Mouse (Mus musculus) cerebellum, adult 9-10 months (tissue): ENCODE results near the gene Nacc1.
"Not testable (repeated sequence)": the region's sequence is repeated elsewhere in the genome, so short reads cannot be mapped to it uniquely, and the experiment has no call there.

Experiments used
- DNase-seq: peaks from one replicate; pipeline ENCODE4 v3.0.0; 2022

Gene Nacc1

DNA sequence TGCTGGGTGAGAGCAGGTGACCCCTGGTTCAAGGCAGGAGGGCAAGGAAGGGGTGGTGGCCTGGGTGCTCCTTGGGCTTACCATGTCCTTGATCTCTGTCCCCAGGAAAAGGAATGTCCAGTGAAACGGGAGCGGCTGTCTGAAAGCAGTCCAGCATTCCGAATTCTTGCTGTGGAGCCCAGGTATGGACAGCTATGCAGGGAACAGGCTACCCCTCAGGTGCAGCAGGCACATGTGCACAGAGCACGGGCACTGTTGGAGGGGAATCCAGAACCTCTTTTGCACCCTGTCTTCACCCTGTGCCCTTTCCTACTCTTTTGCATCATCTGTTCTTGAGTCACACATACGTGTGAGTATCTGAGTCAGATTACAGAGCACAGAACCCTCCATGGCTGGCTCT lies 10.6 kb upstream of the Nacc1 start:
- DNase-seq, result no peak

DNA sequence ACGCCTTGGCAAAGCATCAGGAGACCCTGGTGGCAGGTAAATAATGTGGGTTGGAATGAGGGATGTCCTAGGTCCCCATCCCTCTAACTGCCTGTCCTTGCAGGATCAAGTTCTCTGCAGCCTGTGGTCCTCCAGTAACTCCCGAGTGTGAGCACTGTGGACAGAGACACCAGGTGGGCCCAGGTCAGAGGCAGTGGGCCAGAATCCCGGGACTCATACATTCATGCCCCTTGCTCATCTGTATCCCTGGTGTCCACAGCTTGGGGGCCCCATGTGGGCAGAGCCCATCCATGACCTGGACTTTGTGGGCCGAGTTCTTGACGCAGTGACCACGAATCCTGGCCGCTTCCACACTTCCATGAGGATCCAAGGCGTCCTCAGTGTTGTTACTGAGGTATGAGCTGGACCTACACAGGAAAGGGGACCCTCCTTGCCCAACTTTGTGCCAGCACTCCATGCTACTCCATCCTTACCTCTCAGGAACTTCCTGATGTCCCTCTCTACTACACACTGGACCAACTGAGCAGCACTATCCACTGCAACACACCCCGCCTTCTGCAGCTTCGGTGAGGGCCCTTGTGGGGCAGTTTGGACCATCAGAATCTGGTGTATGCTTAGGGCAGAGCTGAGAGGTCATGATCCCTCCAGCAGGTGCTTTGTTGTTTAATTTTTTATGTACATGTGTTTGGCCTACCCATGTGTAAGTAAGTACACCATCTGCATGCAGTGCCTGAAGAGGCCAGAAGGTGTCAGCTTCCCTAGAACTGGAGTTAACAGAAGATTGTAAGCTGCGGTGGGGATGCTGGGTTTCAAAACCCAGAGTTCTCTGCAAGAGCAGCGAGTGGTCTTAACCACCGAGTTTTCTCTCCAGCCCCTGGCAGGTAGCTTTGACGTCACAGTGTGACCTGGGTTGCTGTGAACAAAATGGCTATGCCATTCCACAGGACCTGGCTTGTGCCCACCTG lies 9.8 kb upstream of the Nacc1 start:
- peak; percentile 68 for DNase-seq

DNA sequence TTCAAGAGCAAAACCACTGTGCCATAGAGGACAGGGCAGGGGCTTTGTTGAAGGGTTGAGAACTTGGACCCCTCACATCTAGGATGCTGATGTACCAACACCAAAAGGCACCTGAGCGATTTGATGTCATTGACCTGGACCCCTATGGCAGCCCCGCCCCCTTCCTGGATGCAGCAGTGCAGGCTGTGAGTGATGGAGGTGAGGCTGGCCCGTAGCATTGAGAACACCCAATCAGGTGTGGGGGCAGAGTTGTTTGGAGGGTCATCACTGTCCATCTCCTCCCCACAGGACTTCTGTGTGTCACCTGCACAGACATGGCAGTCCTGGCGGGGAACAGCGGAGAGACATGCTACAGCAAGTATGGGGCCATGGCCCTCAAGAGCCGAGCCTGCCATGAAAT lies 7.5 kb upstream of the Nacc1 start:
- DNase-seq, result no peak

DNA sequence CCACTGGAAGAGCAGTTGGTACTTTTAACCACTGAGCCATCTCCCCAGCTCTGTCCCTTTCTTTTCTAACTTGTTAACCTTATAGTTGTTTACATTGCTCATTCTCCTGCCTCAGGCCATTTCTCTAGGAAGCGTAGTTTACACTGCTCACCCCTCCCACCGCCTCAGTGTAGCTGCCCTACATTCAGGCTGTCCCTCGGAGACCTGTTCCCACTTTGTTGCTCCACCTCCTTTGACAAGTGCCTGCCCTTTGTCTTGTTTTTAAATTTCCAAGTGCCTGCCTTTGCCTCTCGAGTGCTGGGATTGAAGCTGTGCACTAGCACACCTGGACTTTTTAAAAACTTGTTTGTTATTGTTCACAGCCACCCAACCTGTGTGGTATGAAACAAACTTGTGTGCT lies 5.7 kb upstream of the Nacc1 start:
- DNase-seq, result no peak

DNA sequence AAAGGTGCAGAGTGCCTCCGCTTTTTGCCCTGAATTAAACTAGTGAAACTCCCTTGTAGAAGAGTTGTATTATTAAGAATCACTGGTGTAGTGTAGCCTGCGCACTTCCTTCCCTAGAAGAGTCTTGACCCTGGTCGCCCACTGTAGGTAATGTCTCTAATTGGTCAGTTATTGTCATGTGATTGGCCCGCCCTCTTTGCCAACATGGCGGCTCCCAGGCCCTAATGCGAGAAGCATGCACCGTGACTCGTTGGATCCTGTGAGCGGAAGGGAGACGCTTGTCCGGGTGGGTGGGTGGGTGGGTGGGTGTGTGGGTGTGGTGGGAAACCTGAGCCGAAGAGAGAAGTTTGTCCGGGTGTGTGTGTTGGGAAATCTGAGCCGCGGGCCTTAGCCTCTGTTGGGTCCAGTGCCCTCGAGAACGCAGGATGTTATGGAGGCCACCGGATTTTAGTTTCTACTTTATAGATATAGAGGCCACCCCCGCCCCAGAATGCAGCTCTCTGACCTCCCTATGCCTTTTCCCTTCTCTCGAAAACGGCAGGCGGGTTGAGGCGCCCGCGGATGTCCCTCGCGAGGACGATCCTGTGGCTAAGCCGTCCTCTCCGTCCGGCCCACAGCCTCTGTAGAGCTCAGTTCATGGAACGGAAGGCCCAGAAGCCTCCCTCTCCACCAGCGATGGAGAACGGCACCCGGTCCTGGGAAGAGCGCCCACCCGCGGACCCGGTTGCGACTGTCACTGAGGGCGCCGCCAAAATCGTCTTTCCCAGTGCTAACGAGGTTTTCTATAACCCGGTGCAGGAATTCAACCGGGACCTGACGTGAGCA lies 1.6 kb upstream of the Nacc1 start:
- peak; percentile 94 for DNase-seq

DNA sequence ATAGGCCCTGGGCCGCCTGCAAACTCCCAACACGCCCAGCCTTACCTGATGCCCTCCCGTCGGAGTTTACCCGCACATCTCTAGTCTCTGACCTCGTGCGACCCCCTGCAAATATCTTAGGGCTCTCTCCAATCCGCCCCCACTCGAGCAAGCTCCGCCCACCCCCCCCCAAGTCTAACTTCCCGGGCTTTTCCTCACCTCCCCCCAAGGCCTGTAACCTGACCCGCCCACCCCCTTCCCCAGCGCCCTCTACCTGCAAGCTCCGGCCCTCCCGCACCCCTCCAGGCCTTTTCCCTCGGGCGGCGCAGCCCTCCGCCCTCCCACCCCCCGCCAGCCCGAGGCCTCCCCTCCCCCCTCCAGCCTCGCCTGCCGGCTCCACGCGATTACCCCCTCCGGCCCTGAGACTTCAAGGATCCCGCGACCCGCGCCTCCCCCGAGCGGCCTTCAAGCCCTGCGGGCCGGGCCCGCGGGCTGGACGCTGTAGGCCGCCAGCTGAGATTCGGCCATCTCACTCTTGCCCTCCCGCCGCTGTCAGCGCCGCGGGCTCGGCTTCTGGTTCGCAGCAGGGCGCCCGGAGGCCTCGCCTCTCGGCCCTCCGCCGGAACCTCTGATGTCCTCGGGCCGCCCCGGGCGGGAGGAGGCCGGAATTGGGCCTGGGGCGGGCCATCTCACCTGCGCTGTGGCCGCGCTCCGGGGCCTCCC lies 508 bp downstream of the Nacc1 start:
- DNase-seq, result no peak

DNA sequence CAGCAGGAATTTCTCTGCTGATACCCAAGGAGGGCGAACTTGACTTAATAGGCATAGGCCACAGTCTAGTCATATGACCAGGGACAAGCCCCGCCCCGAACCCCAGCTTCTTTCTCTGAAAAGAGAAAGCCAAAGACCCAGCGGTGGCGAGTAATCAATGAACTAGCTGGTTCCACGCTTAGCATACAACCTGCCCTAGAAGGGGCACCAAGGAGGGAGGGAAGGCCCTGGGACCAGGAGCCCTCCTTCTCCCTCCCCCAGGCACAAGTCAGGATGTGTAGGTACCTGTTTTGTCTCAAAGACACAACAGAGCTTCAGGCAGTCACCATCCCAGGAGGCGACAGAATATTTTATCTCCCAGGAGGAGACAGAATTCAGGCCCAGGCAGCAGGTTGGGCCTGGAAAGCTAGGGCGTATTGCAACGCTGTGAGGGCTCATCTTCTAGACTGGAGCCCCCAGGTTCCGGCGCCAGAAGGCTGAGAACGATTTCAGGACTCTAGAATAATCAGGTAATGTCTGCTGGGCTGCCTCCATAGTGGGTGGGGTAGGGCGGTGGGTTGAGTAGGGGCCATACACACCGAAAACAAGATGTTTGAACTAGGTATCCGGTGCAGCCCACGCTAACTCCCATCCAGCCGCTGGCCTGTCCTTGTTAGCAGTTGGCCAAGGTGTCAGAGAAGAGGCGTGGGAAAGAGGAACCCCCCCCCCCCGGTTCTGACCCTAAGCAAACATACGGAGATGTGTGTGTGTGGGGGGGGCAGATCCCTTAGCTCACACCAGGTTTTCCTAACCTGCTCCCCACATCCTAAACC lies 1.3 kb downstream of the Nacc1 start, which contains the start of gene Trmt1:
Gene Trmt1, plus strand, starts transcription at position 117 of the 812 bp plus-strand sequence.
- peak; percentile 55 for DNase-seq

- no peak for DNase-seq
These were observed 3.1 kb downstream of the Nacc1 start for GRCm38 (mm10) chr8:84684537-84684936.

GRCm38 (mm10) chr8:84682257-84682656 lies 5.4 kb downstream of the Nacc1 start:
- no peak for DNase-seq

- no peak for DNase-seq
These were observed 6.2 kb downstream of the Nacc1 start for GRCm38 (mm10) chr8:84681476-84681875.

- DNase-seq, result no peak
These were observed 10.4 kb downstream of the Nacc1 start for GRCm38 (mm10) chr8:84677305-84677704.

- DNase-seq, result not testable (repeated sequence)
These were observed 17.2 kb downstream of the Nacc1 start for GRCm38 (mm10) chr8:84670295-84671006.

DNA sequence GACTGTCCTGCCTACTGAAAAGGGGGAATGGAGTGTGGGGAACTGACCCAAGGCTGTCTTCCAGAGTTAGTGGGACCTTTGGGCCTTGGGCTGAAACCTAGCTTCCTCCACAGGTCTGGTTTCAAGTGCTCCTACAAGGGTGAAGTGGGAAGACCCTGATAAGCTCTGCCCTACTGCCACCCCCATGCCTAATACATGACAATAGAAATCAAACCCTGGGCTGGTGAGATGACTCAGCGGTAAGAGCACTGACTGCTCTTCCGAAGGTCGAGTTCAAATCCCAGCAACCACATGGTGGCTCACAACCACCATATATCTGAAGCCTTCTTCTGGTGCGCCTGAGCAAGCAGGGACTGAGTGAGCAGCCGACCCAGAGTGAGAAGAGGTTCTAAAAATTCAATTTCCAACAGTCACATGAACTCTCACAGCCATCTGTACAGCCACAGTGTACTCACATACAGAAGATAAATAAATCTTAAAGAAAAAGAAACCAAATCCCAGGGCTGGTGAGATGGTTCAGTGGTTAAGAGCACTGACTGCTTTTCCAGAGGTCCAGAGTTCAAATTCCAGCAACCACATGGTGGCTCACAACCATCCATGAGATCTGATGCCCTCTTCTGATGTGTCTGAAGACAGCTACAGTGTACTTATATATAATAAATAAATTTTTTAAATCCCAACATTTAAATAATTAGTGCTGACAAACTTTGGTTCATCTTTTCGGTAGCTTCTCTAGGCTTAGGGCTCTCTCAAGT lies 18.8 kb downstream of the Nacc1 start:
- DNase-seq, result no peak

DNA sequence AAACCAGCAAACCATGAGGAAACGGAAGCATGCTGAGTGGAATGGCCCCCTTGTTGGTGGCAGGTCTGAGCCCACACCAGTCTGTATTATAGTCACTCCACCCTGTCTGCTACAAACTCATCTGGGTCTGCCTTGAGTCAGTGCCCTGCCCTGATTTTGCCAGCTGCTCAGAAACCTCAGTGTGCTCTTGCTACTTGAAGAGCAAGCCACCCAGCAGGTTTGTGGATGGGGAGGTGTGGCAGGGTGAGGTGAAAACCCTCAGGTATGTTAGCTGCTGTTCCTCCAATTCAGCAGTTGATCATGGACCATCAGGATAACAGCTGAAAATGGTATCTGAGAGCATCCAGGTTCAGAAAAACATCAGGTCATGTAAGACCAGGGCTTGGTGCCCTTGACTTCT lies 19.6 kb downstream of the Nacc1 start:
- no peak for DNase-seq

DNA sequence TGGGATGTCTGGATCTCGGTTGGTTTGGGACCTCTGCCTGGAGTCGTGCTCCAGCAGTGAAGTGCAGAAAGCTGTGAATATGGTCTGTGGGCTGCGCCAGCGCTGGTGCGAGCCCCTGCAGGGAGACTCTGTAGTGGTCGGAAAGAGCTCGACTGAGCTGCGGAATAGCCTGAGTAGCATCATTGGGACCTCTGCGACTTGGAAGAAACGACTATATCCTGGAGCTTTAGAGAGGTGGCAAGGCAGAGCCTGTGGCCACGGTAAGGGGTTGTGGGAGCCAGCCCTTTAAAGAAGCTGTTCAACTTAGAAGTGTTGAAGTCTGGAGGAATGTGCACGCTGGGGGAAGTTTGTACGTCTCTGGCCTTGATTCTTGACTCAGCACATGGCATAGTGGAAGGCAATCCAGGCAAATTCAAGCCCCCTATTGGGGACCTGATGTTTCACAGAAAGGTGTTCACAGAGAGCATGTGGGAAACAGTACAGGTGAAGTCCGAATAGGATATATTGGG lies 22.2 kb downstream of the Nacc1 start:
- no peak for DNase-seq

DNA sequence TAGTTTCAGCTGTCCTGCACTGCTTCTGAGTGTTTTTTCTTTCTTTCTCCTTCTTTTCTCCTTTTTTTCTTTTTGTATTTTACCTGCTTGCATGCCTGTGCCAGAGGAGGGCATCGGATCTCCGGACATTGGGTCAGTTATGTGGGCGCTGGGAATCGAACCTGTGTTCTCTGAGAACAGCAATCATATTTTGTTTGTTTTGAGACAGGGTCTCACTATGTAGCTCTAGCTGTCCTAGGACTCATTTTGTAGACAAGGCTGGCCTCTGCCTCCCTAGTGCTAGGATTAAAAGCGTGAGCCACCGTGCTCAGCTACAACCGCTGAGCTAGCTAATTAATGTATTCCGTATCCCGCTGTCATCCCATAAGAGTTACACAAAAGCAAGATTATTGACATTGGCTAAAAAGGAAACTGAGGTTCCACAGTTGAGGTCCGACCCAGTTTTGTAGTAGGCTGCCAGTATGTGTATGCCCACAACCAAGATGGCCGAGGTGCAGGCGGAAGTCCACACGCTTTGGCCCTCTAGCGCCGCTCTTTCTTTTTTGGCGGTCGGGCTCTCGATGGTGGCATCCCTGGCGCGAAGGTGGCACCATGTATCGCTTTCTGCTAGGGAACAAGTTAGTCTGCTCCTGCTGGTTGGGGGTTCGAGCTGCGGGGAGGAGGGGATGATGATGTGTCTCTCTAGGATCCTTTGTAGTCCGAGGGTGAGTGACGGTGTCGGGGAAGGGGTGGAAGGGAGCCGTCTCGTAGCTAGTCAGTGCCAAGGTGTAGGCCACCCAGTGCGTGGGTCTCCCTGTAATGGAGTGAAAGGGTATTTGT lies 22.9 kb downstream of the Nacc1 start:
- peak; percentile 88 for DNase-seq

DNA sequence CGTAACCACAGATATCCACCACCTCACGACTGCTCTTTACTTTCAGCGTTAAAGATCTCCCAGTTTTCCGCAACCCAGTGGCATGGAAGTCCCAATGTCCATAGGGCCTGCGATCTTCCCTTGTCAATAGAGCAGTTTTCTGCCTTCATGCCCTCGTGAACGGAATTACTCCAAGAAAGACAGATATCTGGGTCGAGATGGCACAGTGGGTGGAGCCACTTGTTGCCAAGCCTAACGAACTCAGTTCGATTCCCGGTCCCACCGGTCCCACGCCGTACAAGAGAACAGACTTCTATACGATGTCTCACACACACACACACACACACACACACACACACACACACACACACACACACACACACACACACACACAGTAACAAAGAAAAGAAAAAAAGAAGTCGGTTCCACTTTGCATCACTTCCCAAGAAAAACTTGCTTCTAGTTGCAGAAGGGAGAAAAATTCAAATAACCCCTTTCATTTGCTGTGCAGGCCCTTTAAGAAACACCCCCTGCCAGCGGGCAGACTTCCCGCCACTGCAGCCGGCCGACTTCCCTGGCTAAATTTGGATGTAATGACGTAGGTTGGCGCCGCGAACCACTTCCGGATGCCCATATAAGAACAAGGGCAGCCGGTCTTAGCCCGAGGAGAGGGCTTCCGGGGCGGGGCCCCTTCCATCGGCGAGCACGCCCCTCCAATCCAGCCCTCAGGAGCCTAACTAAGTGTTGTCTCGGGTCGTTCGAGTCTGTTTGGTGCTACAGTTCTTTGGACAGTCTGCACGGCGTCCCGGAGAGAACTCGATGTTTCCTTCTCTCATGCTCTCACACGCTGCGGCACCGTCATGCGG lies 24.0 kb downstream of the Nacc1 start:
- peak; percentile 98 for DNase-seq

- DNase-seq, result peak; percentile 98
These were observed 25.0 kb downstream of the Nacc1 start, which contains the start of gene Ier2 for GRCm38 (mm10) chr8:84662581-84663065. Gene Ier2, minus strand, starts transcription at chr8:84662852.
